Mouse (Mus musculus) lung, postnatal 36 days (tissue): ENCODE measurements around the gene Papln.

Experiments used
- DNase-seq: peaks from one replicate; pipeline ENCODE4 v3.0.0; 2022; ENCODE audit warnings: mixed read lengths

The Papln gene

GRCm38 (mm10) chr12:83763311-83764043 lies at the start of gene Papln:
Papln (plus strand) TSS chr12:83763634.
- peak; percentile 30 for DNase-seq

GRCm38 (mm10) chr12:83713749-83714148 lies 49.7 kb upstream of the Papln start:
- peak; percentile 88 for DNase-seq

- DNase-seq = no peak
These were observed 46.8 kb upstream of the Papln start for GRCm38 (mm10) chr12:83716416-83717184.

- no peak for DNase-seq
These were observed 44.0 kb upstream of the Papln start for GRCm38 (mm10) chr12:83719431-83719830.

GRCm38 (mm10) chr12:83721281-83721680 lies 42.2 kb upstream of the Papln start:
- no peak for DNase-seq

GRCm38 (mm10) chr12:83723037-83723436 lies 40.4 kb upstream of the Papln start:
- no peak for DNase-seq

- no peak for DNase-seq
These were observed 36.7 kb upstream of the Papln start for GRCm38 (mm10) chr12:83726510-83727308.

GRCm38 (mm10) chr12:83732225-83732624 lies 31.2 kb upstream of the Papln start:
- no peak for DNase-seq

- DNase-seq = no peak
These were observed 29.4 kb upstream of the Papln start for GRCm38 (mm10) chr12:83734047-83734446.

- no peak for DNase-seq
These were observed 27.2 kb upstream of the Papln start for GRCm38 (mm10) chr12:83736236-83736635.

GRCm38 (mm10) chr12:83738651-83739050 lies 24.8 kb upstream of the Papln start:
- no peak for DNase-seq

- DNase-seq = no peak
These were observed 21.7 kb upstream of the Papln start for GRCm38 (mm10) chr12:83741722-83742121.

GRCm38 (mm10) chr12:83742834-83743233 lies 20.6 kb upstream of the Papln start:
- no peak for DNase-seq

GRCm38 (mm10) chr12:83743712-83744111 lies 19.7 kb upstream of the Papln start:
- DNase-seq = no peak

- no peak for DNase-seq
These were observed 14.2 kb upstream of the Papln start for GRCm38 (mm10) chr12:83749186-83749585.

- no peak for DNase-seq
These were observed 10.9 kb upstream of the Papln start for GRCm38 (mm10) chr12:83752495-83752894.

GRCm38 (mm10) chr12:83758735-83759134 lies 4.7 kb upstream of the Papln start:
- DNase-seq = no peak

GRCm38 (mm10) chr12:83760201-83760600 lies 3.2 kb upstream of the Papln start:
- DNase-seq = no peak

GRCm38 (mm10) chr12:83762706-83763105 lies 728 bp upstream of the Papln start:
- no peak for DNase-seq

GRCm38 (mm10) chr12:83764044-83764365 lies 571 bp downstream of the Papln start:
- peak; percentile 16 for DNase-seq

GRCm38 (mm10) chr12:83764519-83764918 lies 1.1 kb downstream of the Papln start:
- no peak for DNase-seq

GRCm38 (mm10) chr12:83765965-83766603 lies 2.6 kb downstream of the Papln start:
- no peak for DNase-seq

- no peak for DNase-seq
These were observed 4.4 kb downstream of the Papln start for GRCm38 (mm10) chr12:83767833-83768232.
